Mouse (Mus musculus) bone marrow, adult 2 months (tissue): ENCODE data around the gene Ttll1.
A peak's percentile ranks its signal among the peaks of the same experiment; 100 is the strongest.

Experiments used
- CTCF ChIP-seq: fragments of 200-500 bp; IDR thresholded peaks from 2 replicates; pipeline ENCODE4 v1.5.1; 2011; ENCODE audit warnings: low read length, control low read depth; ENCODE audit not compliant: control insufficient read depth, insufficient read depth
- POLR2A ChIP-seq: fragments of 200-500 bp; IDR thresholded peaks from 2 replicates; pipeline ENCODE4 v1.6.1; 2011; ENCODE audit warnings: low read depth, mild to moderate bottlenecking, control low read depth, low read length, borderline replicate concordance; ENCODE audit not compliant: control insufficient read depth

GRCm38 (mm10) chr15:83500352-83500751 is 10.3 kb downstream of the Ttll1 start:
- TF ChIP-seq CTCF (peak; percentile 80), POLR2A (no peak)
